Mouse (Mus musculus): Measurements from ENCODE around the gene Ott. TPM values are rescaled to one million over a fixed set of nuclear protein-coding genes. Genes with fewer than 3 reads are reported as not detected.

Gene Ott
- not detected for polyA plus RNA-seq (2014; fragmentation: Illumina TruSeq; extraction: RNeasy Lipid Tissue Mini Kit (QIAGEN cat#74804); ENCODE audit: low replicate concordance)

DNA sequence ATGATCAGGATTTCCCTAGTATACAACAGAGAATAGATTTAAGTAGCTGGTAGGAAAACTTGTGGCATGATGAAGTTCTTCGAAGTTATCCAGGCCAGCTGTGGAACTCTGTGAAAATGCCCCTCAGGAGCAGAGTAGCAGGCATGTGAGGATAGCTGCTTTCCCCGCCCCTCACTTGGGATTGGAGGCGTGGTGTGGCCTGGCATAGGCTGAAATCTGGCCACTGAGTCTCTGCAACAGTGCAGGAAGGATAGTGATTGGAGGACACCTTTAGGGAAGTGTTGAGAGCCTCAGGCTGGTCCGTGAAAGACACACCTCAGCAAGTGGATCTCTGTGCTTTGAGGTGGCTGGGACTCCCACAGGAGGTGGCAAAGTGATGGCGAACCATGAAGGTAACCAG is at the start of gene Ott:
TSS of gene Ott (plus strand) at position 301 of the 400 bp plus-strand sequence.

Other genes starting within 250 kb of the Ott start
- gene Luzp4, start 216.6 kb upstream of the Ott start, polyA plus RNA-seq (2014; fragmentation: Illumina TruSeq; extraction: RNeasy Lipid Tissue Mini Kit (QIAGEN cat#74804); ENCODE audit: low replicate concordance), result not detected
- gene Gm15093, start 198.1 kb downstream of the Ott start, polyA plus RNA-seq (2014; fragmentation: Illumina TruSeq; extraction: RNeasy Lipid Tissue Mini Kit (QIAGEN cat#74804); ENCODE audit: low replicate concordance), result not detected